Mouse (Mus musculus) erythroblast, embryonic 14.5 days (primary cell): ENCODE data around the gene Ppfia4.

Experiments used
- GATA1 ChIP-seq: IDR thresholded peaks from 2 replicates; pipeline ENCODE4 v1.6.1; 2012; ENCODE audit warnings: low read length, inconsistent platforms, mixed read lengths
- TAL1 ChIP-seq: IDR thresholded peaks from 3 replicates; pipeline ENCODE4 v1.6.1; 2012; ENCODE audit warnings: low read length, inconsistent platforms, mixed read lengths

- TF ChIP-seq TAL1 = no peak
- TF ChIP-seq GATA1 = no peak
These were observed 24.7 kb upstream of the Ppfia4 start for GRCm38 (mm10) chr1:134357461-134357860.
